Mouse (Mus musculus): ENCODE measurements at regions not wholly inside any gene's neighbourhood (a gene's known extent, or its start where the extent isn't known, plus 50 kb on each side); places are given as distances from the start of the nearest gene placed in this dataset.
"Not testable (repeated sequence)": the region's sequence is repeated elsewhere in the genome, so short reads cannot be mapped to it uniquely, and the experiment has no call there.

DNA sequence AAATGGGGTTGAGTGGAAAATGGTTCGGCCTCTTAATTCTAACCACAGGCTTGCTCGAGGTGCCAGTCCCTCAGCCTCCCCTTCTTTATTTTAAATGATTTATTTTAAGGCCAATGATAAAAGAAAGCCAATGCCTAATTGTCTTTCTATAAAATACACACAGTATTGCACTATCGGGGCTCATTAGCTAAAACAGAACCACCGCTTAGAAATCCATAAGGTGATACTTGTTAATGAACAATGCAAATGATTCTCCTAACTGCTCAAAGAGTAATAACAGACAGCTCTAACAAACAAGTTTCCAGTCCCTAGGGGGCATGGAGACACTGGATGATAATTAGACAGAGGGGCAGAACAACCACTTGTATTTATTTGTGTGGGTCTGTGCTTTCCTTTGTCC, 58.8 kb downstream of the Emx2 start:
- no peak for DNase-seq

DNA sequence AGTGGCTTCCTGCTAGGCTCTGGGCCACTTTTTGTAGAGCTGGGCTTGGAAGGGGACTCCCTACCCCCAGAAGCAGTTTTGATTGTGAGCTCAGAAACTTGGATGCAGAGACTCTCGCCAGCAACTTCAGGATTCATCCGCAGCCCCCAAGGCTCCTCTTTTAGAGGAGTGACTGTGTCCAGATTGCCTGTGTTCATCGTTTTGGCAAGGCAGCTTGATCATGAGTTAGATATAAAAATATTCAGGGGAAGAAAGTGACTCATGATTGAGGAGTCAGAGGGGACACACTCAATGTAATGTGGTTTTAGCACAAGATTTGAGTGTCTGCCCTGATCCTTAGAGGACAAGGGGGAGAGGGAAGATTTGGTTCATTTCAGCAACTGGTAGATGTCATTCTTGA, 61.0 kb downstream of the Emx2 start:
- DNase-seq = no peak

DNA sequence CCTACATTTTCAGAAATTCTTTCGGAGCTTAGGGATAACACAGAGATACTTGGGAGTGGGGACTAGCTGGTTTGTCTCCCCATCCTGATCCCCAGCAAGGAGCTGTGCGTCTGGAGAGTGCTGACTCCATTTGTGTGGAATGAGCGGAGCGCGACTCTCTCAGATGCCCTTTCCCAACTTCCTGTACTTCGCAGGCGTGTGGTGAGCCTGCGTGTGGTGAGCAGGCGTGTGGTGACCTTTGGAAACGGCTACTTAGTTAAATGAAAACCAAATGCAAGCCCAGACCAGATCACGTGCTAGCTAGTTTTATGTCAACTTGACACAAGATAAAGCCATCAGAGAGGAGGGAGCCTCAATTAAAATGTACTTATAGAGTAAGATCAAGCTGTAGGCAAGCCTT, 64.0 kb downstream of the Emx2 start:
- no peak for DNase-seq

DNA sequence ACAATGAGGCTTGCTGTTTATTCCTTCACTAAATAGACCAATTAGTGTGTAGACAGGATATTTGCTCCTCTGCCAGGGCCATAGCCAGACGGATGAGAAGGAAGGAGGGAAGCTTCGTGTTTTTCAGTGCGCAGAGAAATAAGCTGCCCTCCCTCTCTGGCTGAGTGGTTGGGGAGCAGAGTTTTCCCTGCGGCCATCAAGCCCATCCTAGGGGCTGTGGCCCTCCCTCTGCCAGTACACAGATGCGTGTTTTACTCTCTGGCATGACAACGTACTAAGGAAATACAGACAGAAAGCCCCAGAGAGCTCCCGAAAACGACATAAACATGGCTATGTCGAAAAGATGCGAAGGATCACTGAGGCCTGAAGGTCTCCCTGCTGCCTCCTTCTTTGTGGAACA, 65.2 kb downstream of the Emx2 start:
- no peak for DNase-seq

DNA sequence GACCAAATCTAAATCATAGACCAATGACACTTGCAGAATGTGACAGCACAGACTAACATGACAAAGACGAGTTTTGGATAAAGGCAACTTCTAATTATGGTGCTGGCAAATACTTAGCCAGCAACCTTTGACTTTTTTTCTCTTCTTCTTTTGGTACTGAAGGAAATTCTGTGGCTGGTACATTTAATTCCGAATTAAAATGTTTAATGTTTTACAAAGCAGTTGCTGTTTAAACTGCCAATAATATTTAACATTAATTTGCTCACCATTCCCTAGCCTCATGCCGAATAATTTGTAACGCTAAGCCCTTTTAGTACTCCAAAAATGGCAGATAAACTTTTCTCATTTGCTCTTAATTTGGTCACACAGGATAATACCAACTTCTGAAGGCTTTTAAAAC, 105.9 kb downstream of the Emx2 start:
- no peak for DNase-seq

DNA sequence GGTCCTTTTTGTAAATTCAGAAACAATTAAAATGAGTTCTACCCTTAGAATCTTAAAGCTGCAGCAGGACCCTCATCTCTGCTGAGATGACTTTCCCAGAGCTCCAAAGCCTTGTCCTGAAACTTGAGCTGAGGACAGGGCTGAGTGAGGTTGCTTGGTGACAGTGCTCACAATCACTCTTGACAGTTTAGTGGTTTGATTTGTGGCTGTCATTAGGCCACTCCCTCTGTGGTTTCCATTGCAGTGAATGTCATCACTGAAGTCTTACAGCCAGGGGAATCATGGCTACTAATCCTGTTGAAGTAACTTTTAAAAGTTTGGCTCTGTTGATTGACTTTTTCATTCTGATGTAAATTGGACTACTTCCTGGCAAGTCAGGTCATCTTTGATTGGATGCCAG, 110.7 kb downstream of the Emx2 start:
- DNase-seq = no peak

DNA sequence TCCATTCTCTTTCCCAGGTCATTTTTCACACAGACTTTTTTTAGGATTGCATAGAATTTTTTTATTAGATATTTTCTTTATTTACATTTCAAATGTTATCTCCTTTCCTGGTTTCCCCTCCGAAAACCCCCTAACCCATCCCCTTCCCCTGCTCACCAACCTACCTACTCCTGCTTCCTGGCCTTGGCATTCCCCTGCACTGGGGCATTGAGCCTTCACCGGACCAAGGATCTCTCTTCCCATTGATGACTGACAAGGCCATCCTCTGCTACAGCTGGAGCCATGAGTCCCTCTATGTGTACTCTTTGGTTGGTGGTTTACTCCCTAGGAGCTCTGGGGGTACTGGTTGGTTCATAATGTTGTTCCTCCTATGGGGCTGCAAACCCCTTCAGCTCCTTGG, 111.4 kb downstream of the Emx2 start:
- not testable (repeated sequence) for DNase-seq

DNA sequence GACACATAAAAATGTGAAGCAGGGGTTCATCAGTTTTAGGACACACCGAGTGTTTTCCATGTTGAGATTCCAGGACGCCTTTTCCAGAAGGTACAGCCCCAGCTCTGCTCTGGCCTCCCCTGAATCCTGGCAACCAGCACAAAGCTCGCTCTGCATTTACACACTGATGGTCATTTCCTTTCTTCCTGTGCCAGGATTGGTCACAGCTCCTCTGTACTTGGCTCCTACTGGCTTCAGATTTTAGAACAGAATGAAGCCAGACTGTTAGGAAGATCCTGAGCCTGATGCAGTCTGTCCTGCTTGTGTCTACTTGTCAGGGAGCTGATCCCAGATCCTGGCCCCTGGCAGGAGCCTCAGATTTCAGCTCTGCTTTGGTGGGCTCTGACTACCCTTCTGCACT, 116.2 kb downstream of the Emx2 start:
- DNase-seq = peak; percentile 7

DNA sequence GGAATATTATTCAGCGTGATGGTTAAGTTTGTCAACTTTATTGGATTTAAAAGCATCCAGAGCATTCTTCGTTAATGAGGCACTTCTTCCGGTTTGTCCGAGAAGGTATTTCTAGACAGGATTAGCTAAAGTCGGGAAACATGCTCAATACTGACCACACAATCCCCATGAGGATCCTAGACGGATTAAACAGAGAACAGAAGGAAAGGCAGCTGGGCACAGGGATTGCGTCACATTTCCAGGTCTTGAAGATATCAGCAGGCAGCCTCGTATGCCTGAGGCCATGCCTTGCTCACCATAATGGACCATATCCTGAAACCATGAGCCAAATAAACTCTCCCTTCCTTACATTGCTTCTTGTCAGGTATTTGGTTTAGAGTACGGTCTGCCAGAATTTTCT, 119.7 kb downstream of the Emx2 start:
- no peak for DNase-seq

DNA sequence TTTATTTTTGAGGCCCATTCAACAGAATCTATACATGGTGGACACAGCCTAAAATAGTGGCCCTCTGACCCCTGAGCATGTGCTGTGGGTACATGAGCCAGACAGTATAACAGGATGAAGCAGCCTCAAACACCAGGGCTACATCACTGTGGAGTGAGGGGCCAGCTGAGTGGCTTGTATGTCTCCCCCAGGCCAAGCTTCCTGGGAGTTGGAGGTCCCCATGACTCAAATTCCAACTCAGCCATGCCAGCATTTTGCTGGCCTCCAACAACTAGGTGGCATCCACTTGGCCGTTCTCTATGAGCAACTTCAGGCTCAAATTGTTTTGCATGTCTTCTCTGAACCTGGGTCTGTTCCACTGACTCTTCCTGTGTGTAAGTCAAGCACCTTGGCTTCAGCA, 121.5 kb downstream of the Emx2 start:
- DNase-seq = no peak

DNA sequence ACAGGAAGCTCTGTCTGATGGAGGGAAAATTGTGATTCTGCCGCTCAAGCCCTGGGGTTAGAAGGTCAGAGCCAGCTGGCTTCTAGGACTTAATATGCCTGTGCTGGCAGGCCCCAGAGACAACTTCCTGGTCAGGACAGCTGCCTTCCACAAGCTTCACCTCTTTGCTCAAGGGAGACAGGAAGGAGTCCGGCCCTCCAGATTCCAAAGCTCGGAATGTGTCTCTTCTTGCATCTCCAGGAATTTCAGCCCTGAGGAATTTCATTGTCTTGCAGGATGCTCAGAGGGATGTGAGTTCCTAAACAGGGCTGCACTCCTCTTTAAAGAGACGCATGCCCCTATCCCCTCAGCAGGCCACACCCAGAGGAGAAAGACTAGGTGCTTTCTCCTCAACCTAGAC, 127.7 kb downstream of the Emx2 start:
- no peak for DNase-seq

DNA sequence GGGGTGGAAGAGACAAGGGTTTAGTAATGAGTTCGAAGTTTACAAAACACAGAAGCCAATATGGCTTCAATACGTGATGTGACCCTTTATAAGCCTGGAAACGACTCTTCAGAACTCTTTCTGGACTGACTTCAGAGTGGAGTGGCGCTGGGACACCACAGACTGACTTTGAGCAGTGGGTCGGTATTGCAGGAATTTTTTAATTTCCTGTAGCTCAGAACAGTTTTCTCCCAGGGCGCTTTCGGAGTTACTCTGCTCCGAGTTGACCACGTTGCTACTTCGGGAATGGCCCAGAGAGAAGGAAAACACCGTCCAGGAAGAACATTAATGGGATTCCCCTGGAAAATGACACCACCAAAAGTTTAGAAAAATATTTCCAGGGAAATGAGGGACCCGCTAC, 129.1 kb downstream of the Emx2 start:
- no peak for DNase-seq

DNA sequence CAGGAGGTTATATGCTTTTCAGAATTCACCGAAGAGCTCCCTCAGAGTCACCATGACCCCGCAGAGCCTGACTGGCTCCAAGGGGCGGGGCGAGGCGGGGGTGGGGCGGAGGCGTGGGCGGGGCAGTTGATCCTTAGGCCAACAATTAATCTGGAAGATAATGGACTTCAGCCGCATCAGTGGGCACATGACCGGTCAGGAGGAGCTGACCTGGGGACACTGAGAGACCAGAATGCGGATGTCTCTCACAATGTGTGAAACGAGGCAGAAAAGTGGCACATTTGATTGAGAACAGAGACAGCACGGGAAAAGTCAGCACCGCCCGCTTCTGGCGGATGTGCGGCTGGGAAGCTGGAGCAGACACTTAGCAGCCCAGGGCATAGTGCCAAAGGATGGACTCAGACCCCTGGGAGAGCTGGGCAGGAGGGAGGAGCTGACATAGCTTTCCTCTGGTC, 129.9 kb downstream of the Emx2 start:
- DNase-seq = peak; percentile 36

DNA sequence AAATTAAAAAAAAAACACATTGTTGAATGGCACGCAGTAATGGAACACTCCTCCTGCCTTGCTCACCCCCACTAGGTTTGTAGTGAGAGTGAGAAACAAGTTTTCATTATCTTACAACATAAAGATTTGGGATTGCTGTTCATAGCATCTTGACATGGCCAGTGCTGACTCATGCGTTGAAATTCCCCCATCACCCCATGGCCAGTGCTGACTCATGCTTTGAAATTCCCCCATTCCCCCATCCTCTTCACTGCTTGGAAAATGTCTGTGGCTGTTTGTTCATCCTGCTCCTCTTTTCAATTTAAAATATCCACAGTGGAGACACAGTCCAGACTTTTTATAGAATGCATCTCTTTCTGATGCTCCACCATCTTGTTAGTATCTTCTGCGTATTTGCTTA, 131.8 kb downstream of the Emx2 start:
- DNase-seq = no peak

DNA sequence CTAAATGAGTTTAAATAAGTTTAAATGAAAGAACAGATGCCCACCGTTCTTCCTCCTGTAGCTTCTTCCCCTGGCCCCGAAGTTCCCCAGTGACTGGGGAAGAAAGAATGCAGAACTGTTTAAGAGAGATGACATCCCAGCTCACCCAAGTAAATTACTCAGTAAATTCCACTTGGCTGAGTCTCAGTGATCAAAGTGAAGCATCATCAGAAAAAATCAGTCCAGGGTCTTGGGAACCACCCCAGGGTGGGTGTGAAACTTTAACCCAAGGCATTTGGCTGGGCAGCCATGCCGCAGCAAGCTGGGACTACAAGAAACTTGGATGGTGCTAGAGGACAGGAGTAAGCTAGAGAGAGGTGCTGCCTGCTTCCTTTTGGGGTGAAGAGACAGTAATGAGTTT, 133.9 kb downstream of the Emx2 start:
- no peak for DNase-seq

DNA sequence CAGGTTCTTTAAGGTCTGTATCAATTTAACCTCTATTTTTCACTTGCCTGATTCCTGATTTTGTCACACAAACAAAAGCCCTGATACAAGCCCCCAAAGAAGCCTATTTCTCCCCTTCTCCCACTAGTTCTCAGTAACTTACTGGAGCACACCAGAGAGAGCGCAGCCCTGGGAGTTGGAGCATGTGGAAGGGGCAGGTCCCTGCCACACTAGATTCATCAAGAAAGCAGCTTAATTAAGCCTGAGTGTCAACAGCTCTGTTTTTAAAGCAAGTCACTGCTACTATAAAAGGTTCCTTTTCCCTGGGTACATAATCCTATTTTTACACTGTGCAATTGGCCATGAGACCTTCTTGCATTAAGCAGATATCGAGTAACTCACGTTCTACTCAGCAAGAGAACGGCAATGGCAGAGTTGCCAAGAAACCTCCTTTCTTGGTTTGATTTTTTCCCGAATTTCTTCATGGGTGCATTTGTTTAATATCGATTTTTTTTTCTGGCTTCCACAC, 166.2 kb downstream of the Emx2 start:
- no peak for DNase-seq

DNA sequence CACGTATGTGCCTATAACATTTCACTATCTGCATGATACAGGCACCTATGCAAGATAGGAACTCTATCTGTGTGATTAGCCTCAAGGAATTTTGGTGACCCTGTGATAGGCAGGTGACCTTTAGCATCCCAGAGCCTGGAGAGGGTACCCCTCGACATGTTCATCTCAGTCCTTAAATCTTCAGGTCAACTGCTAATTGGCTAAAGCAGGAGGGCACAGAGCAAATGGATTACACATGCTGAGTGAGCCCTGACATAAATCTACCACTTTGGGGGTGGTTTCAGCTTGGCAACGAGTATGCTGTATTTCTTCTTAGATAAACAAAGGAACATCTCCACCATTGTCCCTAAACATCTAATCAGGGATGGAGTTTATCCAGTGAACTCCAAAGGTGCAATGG, 169.5 kb downstream of the Emx2 start:
- no peak for DNase-seq

DNA sequence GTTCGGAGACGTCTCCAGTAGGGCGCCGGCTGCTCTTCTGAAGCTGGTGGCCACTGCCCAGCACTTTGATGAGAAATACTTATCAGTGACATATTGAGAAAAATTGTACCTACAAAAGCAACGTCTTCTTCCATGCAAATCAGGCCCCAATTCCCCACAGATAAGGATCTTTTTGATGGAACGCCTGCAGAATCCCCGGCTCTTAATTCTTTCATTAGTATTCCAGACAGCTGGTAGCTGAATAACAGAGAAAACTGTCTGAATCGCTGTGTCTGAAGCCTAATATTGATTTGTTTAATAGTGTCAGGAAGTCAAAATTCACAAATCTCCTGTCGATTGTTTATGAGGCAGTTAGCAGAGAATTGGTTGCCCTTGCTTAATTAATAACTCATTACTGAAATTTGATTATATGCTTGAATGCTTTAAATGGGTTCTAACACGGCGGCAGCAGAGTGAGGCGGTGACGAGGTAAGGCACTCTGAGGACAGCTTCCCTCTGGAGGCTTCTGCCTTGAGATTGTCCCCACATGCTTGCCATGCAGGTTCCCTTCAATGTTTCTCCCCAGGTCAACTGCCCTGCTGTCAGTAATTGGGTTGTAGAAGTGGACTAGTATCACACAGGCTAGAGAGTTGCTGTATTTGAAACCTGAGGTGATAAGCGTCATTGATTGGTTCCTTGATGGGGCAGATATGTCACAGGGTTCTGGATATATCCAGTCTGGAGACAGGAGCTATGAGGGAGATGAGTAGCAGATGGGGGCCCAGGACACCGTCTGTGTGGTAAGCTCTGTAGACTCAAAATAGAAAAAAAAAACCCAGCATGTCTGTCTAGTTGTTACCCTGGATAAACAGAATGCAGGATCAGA, 170.4 kb downstream of the Emx2 start:
- no peak for DNase-seq

DNA sequence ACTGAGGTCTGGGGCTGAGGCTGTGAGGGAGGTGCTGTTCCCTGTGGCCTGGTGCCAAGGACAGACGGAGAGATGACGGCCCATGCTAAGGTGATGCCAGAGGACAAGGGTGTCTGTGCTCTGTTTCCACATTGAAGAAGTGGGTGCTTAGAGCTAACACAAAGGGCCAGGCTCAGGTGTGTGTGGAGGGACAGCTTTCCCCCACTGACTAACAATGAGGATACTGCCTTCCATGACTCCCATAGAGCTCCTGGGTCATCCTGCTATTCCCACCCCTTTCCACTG, 170.9 kb downstream of the Emx2 start:
- DNase-seq = no peak

DNA sequence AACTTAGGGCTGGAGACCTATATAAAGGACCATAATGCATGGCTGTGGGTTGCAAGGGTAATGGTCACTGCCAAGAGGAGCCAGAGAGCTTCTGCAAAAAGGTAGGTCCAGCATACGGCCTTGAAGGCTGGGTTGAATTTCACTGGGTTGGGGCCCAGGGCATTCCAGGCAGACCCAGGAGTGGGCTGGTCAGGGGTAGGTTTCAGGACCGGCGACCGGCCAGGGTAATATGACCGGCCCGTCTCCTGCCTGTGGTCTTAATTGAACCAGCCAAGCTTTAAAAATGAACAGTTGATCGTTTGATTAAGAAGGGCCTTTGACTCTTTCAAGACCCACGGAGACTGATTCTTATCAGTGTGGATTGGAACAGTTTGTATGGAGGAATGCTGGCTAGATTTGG, 171.9 kb downstream of the Emx2 start:
- DNase-seq = no peak

DNA sequence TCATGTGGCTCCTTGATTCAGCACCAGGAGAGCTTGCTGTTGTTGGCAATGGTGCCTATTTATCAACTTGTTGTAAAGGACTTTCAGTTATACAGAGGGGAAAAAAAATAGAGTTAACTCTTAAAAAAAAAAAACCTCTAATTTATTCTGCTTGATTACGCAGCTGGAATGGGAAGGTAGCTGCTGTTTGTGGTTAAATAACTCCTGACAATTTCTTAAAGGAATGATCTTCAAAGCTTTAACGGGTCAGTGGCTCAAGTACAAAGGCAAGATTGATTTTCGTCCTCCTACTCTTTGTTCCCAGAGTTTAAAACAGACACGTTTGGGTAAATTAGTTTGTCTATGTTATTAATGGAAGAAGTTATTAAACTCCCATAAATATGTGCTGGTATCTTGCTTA, 172.5 kb downstream of the Emx2 start:
- no peak for DNase-seq

DNA sequence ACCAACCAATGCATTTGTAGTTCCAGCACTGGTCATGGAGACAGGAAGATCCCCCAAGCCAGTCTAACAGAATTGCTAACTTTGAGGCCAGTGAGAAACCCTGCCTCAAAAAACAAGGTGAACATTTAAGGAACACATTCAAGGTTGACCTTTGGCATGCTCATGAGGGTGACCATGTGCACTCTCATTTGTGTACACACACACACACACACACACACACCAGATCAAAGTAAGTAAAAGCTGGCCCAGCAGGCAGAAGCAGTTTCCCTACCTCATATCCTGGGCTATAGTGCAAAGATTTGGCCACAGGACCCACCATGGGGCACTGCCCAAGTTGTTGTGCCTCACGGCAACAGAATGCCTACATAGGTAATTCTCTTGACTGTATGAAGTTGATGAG, 173.4 kb downstream of the Emx2 start:
- DNase-seq = no peak

DNA sequence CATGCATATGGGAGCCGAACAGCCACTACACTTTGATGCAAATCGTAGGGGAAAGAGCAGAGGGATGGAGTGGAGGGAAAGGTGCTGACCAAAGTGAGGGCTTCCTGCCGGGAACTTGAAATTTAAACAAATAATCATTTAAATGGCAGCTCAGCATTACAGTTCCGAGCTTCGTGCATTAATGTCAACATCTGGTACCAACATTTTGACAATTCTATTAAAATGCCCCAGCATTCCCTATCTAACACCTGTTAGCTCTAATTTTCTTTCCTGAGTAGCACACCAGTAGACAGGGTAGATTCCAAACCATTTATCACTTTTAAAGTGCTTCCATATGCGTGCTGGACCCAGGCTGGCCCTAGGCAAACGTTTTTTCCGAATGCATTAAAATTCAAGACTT, 178.1 kb downstream of the Emx2 start:
- DNase-seq = no peak

DNA sequence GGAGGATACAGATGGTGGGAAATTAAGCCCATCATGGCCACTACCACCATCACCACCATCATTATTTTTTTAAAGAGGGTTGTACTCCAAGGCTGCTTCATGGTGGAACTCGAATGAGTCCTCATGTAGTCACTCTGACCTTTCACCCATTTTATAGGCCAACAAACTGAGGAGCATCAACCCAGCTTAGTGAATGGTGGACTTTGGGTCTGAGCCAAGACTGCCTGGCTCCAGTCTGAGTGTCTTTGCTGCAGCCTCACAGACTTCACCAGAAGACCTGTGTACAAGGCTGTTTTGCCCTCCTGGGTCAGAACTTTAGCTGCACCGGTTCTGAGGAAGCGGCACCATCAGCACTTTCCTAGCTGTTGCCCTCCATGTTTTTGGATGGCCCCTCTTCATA, 184.4 kb downstream of the Emx2 start:
- DNase-seq = no peak

DNA sequence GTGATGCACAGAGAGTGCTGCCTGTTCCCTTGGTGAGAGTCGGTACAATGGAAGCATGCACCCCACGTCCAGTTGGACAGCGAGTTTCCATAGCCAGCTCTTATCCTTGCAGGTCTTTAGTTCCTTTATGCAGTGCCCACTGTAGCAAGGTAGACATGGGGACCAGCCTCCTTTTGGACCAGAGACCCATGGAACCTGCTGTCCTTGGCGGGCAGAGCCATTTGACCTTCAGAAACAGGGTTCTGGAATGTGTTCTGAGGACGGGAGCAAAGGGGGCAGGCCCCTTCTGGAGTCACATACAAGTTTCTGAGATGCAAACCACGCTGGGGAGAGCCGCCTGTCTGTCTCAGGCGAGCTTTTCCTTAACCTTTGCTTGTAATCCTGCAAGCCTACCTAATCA, 188.1 kb downstream of the Emx2 start:
- DNase-seq = no peak

Measured in adrenal gland, postnatal 10 days (tissue).